Mouse (Mus musculus) gastrocnemius, adult 2 months (tissue): ENCODE results near the gene Rnd1. TPM values are rescaled to one million over a fixed set of nuclear protein-coding genes. Genes with fewer than 3 reads are reported as not detected.
A peak's percentile ranks its signal among the peaks of the same experiment; 100 is the strongest.

Experiments used
- DNase-seq: peaks from one replicate; pipeline ENCODE4 v3.0.0; 2022
- H3K27ac ChIP-seq: fragments of 200-600 bp; 2 replicates; pipeline ENCODE4 v1.8.1; 2022; ENCODE audit warnings: mild to moderate bottlenecking
- H3K4me3 ChIP-seq: fragments of 200-600 bp; 2 replicates; pipeline ENCODE4 v1.8.1; 2022; ENCODE audit warnings: mild to moderate bottlenecking, moderate library complexity
- CTCF ChIP-seq: fragments of 200-600 bp; IDR thresholded peaks from 2 replicates; pipeline ENCODE4 v1.8.1; 2022; ENCODE audit warnings: antibody characterized with exemption, mild to moderate bottlenecking, moderate library complexity
- intact Hi-C: fragments of 180-260 bp; cut with DNase I; formaldehyde crosslinking; loops from one replicate; pipeline ENCODE4 v1.15.1; 2025
- long read RNA-seq, 2 experiments: library from polyadenylated mRNA; stranded (forward); transcript quantifications; one replicate each; pipeline ENCODE4 v2.0.0; 2021
- total RNA-seq, 2 experiments: library from RNA; stranded (reverse); gene quantifications; 2 replicates each; pipeline ENCODE4 v1.2.3; 2021

The Rnd1 gene
- total RNA-seq = 1 to 10 TPM; 1.2 to 1.5 TPM
- long read RNA-seq, experiment 1, partial matches to known transcripts = 0 of 2 reads
- long read RNA-seq, experiment 1, other reads (novel, unspliced or antisense) = 0 of 2 reads
- long read RNA-seq, experiment 2, partial matches to known transcripts = 0 of 2 reads
- long read RNA-seq, experiment 2, other reads (novel, unspliced or antisense) = 0 of 2 reads

DNA sequence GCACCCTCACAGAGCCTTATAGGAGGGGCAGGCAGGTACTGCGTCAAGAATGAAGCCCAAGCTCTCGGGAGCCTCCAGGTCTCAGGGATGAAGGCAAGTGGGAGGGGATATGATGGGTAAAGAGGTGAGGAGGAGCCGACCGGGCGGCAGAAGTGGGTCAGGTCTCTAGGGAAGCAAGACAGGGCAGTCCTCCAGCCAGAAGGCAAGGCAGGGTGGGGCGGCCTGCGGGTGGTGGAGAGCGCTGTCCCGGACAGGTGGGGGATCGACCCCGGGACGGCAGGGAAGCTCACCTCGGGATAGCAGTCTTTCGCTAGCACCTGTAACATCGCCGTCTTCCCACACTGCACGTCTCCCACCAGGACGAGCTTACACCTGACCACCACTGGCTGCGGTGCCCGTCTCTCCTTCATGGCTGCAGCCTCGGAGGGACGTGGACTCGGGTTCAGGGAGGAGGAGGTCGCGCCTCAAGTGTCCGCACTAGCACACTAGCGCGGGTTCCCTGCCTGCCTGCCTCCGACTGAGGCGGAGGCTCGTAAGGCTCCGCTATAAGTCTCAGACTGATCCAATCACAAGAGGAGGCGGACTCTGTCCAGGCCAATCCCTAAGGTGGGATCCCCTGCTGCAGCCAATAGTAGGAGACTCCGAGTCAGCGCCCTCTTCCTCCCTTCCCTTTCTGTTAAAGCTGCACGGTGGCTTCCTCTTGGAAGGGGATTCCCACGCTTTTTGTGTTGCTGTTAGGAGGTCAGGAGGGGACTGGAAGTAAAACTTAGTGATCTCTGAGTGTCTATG lies at the start of gene Rnd1:
Rnd1 (minus strand) TSS at position 522 of the 789 bp plus-strand sequence.
- intact Hi-C loops = no loop called here
- peak within 1 kb of the TSS; percentile 84 for H3K27ac ChIP-seq
- DNase-seq = peak; percentile 89

GRCm38 (mm10) chr15:98726746-98727145 lies 49.5 kb upstream of the Rnd1 start:
- intact Hi-C loops = no loop called here
- no peak for TF ChIP-seq CTCF
- Histone ChIP-seq H3K4me3 (peak overlapping the region; percentile 90), H3K27ac (no peak overlapping the region)
- no peak for DNase-seq

More for the DNA sequence above, at the start of gene Rnd1:
- peak within 1 kb of the TSS; percentile 84 for H3K4me3 ChIP-seq
- TF ChIP-seq CTCF = no peak

- Histone ChIP-seq H3K27ac (no peak overlapping the region), H3K4me3 (no peak overlapping the region)
- DNase-seq = no peak
- intact Hi-C loops = no loop called here
- no peak for TF ChIP-seq CTCF
Measured at GRCm38 (mm10) chr15:98726079-98726478, 48.8 kb upstream of the Rnd1 start.

DNA sequence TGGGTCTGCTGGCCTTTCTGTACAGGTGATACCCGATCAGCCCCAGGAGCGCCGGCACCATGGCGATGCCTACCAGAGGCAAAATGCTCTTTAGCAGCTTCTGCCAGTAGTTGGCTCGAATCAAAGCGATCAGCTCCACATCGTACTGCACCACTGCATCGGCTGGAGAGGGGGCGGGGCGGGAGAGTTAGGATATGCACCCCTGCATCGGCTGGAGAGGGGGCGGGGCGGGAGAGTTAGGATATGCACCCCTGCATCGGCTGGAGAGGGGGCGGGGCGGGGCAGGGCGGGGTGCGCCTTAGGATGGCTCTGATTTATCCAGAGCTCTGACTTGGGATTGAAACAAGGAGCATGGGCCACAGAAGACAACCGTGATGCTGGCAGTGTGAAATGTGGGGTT lies 47.2 kb upstream of the Rnd1 start:
- H3K27ac ChIP-seq = no peak overlapping the region
- no peak for TF ChIP-seq CTCF
- intact Hi-C loops = no loop called here
- no peak overlapping the region for H3K4me3 ChIP-seq
- no peak for DNase-seq

DNA sequence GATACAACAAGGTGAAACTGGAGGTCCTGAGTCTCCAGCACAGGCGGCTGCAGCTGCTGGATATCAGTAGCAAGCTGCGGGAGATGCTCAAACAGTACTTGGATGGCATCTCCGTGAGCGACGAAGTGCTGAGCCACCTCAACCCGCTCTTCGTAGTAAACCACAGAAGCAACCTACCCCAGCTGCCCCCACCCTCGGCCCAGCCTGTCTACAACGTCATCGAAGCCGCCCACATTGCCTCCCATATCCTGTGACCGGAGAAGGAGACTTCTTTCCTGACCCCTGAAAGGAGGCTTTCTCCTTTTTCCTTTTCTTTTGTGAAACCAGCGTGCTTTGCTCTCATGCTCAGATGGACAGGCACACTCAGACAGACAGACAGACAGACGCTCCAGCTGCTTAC lies 45.6 kb upstream of the Rnd1 start:
- DNase-seq = no peak
- no peak for TF ChIP-seq CTCF
- Histone ChIP-seq H3K27ac (no peak overlapping the region), H3K4me3 (peak overlapping the region; percentile 21)
- intact Hi-C loops = no loop called here

DNA sequence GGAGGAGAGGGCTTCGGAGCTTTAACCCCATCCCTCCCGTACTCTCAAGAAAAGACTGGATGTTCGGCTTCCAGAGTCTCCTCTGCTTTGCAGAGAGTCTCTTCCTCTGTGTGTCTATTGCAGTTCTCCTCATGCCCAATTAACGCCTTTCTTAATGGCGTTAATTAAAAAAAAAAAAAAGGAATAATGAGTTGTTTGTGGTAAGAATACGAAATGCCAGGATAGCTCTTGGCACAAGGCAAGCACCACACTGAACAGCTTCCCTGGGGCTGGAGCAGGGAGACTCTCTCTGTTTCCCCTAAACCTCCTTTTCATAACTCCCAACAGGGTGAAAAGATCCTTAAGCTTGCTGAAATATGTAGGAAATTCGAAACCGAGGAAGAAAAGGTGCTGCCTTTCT lies 44.9 kb upstream of the Rnd1 start:
- Histone ChIP-seq H3K4me3 (no peak overlapping the region), H3K27ac (no peak overlapping the region)
- no peak for DNase-seq
- intact Hi-C loops = no loop called here
- no peak for TF ChIP-seq CTCF

- intact Hi-C loops = no loop called here
- Histone ChIP-seq H3K27ac (no peak overlapping the region), H3K4me3 (no peak overlapping the region)
- no peak for TF ChIP-seq CTCF
- DNase-seq = no peak
Measured at GRCm38 (mm10) chr15:98717301-98717700, 40.0 kb upstream of the Rnd1 start.

DNA sequence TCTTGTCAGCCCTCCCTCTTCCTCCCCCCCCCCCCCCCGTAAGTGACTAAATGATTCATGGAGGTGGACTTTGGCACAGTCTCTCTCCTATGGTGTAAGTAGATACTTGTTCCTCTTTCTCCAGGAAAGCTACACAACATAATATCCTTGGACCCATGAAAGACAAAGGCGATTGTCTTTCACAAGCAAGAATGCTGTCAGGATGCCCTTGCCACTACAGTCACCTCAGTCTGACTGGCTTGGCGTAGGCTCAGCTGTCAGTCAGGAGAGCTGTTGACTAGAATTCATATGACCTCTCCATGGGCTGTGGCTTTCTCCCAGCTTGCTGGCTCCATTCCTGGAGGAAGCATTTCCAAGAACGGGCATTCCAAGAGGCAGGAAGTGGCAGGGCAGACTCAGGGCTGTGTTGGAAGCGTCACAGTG lies 37.0 kb upstream of the Rnd1 start:
- no peak overlapping the region for H3K27ac ChIP-seq
- TF ChIP-seq CTCF = no peak
- intact Hi-C loops = no loop called here
- DNase-seq = no peak
- H3K4me3 ChIP-seq = no peak overlapping the region

- intact Hi-C loops = no loop called here
- peak; percentile 72 for DNase-seq
- peak; percentile 84 for TF ChIP-seq CTCF
- Histone ChIP-seq H3K4me3 (no peak overlapping the region), H3K27ac (no peak overlapping the region)
Measured at GRCm38 (mm10) chr15:98710442-98710841, 33.2 kb upstream of the Rnd1 start.

- DNase-seq = peak; percentile 89
- H3K27ac ChIP-seq = 0 out of 2 replicates have a peak within 1 kb of the TSS, but pooled peaks have one; percentile 16
- peak within 1 kb of the TSS; percentile 71 for H3K4me3 ChIP-seq
- peak; percentile 78 for TF ChIP-seq CTCF
- intact Hi-C loops = loop anchor here (5.0 kb wide), 1 partner anchor 94 kb away; no protein-coding TSS in a partner anchor
Measured at GRCm38 (mm10) chr15:98707766-98708372, 30.6 kb upstream of the Rnd1 start, which contains the start of gene Ccdc65. Gene Ccdc65, plus strand, starts transcription at chr15:98708207.

DNA sequence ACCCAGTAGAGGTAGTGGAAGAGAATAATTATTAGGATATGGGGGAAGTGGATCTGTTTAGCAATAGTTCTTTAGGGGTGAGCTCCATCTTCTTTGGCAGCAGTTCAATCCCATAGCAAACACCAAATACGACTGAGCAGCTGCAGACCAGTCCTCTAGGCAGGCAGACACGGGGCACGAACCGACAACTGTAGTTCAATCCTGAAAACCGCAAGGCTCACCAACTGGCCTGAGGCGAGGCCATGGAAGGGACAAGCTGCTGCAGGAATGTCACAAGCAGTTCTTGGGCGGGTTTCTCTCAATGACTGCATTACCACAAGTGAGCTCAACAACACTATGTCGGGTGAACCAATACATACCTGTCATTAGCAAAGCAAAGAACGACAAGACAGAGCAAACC lies 27.1 kb upstream of the Rnd1 start:
- DNase-seq = no peak
- no peak overlapping the region for H3K4me3 ChIP-seq
- intact Hi-C loops = no loop called here
- H3K27ac ChIP-seq = no peak overlapping the region
- TF ChIP-seq CTCF = no peak

GRCm38 (mm10) chr15:98699190-98700105 lies 22.2 kb upstream of the Rnd1 start:
- DNase-seq = peak; percentile 91
- intact Hi-C loops = loop anchor here (1.0 to 5.0 kb wide), 2 partner anchors 35 to 117 kb away; no protein-coding TSS in a partner anchor
- Histone ChIP-seq H3K4me3 (peak overlapping the region; percentile 33), H3K27ac (no peak overlapping the region)
- peak; percentile 96; the same call in 1 of the 2 replicates for TF ChIP-seq CTCF
